Mouse (Mus musculus) monocyte, adult 2 months (primary cell): ENCODE measurements around the gene Fyn.

ENCODE experiments used
- DNase-seq, 2 experiments: peaks; one replicate each; pipeline ENCODE4 v3.0.0; 2022; ENCODE audit warnings: low spot score in 2 of 2, low read depth in 1 of 2

Fyn gene

DNA sequence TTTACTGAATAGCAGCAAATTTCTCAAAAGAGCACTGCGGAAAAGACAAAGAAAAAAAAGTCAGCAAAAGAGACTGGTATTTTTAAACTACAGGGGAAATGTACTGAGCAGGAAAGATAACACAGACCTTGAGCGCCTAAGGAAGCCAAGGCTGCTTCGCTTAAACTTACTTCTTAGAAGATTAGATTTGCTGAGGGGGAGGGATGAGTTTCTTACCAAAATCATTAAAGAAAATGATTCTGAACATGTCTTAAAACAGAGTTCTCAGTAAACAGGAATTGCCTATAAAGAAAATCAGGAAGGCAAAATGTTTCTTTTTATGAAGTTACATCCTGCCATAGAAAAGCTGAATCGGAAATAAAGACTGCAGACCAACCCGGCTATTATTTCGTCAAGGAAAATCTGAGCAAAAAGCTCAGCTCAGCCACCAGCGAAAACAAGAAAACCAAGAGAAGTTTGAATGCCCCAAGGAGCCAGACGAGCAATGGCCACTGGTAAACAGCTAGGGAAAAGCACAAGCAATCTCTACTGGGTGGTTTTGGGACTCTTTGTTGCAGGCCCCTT lies at the start of gene Fyn:
TSS of gene Fyn (plus strand) at position 284 of the 564 bp plus-strand sequence.
- no peak for DNase-seq

DNA sequence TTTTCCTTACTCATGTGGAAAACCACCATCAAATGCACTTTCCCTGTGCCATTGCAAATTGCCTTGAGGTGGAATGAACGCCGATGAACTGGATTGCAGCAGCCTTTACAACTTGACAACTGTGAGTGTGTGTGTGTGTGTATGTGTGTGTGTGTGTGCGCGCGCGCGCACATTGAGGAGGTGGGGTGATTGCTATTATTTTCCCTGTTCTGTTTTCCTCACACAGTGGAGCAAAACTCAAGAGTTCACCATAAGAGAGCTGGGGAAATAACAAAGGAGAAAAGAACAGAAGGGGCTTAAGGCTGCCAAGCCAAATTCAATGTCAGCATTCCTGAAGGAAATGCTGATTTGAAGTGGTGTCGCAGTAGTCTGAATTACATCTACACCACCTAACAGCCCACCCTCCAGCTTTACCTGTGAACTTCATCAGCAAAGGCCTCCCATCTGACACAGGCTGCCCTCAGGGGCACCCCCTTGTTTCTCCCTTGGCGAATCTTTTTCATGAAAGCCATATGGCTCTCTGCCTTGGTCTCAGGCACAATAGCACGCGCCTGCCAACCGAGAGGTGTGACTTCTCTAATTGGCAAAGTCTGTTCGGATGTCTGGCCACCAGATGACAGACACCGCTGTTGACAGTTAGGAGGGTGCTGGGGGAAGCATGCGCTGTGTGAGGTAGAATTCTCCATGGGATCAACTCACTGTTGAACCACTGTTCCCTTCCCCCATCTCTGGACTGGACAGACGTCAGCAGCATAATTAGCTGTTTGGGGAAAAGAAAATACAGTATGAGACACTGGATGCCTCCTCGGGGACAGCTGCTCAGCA lies 47.6 kb upstream of the Fyn start:
- DNase-seq: no peak

DNA sequence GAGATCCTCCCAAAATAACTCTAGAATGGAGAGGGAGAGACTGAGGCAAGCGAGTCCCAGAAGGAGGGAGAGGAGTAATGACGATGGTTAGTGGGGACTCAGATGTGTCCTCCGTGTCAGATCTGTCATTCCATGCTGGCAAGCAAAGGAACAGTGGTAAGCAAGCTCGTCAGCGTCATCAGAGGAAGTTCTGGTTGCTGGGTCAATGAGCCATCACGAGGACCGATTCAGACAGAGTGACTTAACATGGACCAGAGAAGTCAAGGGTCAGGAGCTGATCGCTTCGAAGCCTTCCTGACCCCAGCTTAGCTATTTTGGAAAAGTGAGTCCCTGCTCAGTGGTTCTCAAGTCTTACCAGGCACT lies 47.1 kb upstream of the Fyn start:
- no peak for DNase-seq

DNA sequence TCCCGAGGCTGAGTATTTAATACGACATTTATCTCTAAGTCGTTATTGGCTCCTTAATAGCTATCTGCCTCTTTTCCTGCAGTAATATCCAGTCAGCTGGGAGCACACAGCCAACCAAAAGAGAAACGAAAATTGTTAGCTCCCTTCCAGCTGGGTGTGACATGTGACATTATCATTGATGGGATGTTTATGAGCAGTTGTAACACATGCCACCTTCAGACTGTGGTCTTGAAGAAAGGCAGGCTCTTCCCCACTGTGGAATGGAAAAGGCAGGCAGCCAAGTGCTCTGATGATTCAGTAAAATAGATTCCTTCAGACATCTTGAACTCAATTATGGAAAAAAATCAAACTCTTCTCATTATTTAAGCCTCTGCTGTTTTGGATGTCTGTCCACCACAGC lies 46.5 kb upstream of the Fyn start:
- no peak for DNase-seq

DNA sequence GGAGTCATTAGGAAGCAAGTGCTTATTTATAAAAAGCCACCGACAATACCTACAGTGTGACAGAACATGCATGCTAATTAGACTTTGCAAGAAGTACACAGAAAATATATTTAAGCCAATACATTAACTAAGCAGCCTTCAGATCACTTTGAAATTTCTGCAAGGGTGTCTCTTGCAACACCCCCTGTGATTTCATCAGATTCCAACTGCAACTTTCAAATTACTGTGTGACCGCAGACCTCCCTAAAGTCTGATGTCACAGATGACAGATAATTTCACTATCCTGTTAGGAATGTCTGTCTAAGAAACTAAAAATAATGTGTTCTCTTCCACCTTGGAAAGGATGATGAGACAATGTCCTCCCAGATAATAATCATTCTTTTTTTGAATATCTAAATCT lies 44.4 kb upstream of the Fyn start:
- peak in 1 of 2 experiments; percentile 4 for DNase-seq

DNA sequence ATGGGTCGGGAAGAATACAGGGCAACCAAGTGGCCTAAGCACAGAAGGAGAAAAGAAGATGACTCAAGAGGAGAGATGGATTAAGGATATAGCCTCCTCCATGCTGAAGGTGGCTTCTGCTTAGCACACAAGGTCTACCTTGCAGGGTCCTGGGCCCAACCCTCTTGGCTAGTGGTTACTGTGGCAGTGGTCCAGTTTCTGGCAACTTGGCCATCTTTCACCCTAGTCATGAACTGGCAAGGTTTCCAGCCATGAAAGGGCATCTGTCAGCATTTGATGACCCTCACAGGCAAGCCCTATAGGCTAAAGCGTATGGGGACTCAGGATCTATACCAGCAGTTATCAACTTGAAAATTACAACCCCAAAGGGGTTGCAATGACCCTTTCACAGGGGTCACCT lies 40.0 kb upstream of the Fyn start:
- no peak for DNase-seq

DNA sequence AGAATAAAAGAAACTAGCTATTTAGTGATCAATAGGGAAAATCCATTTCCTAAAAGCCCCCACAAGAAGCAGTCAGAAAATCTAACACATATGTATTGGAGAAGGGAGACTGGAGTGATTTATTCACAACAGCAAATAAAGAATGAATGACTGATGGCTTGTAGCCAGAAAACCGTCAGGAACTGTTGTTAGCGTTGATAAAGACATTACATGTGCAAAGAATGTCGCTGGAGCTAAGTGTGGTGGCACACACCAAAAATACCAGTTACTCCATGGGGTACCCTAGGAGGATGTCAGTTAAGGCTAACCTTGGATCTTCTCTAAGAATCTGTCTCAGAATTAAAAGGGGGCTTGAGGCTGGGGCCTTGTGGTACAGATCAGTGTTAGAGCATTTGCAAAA lies 34.3 kb upstream of the Fyn start:
- no peak for DNase-seq

DNA sequence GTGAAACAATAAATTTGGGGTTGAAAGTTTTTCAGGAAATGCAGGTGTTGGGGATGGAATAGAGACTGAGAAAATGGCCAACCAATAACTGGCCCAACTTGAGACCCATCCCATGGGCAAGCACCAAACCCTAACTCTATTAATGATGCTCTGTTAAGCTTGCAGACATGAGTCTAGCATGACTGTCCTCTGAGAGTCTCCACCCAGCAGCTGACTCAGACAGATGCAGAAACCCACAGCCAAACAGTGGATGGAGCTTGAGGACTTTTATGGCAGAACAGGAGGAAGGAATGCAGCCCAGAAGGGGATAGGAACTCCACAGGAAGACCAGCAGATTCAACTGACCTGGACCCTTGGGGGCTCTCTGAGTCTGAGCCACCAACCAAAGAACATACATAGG lies 32.8 kb upstream of the Fyn start:
- DNase-seq: no peak

DNA sequence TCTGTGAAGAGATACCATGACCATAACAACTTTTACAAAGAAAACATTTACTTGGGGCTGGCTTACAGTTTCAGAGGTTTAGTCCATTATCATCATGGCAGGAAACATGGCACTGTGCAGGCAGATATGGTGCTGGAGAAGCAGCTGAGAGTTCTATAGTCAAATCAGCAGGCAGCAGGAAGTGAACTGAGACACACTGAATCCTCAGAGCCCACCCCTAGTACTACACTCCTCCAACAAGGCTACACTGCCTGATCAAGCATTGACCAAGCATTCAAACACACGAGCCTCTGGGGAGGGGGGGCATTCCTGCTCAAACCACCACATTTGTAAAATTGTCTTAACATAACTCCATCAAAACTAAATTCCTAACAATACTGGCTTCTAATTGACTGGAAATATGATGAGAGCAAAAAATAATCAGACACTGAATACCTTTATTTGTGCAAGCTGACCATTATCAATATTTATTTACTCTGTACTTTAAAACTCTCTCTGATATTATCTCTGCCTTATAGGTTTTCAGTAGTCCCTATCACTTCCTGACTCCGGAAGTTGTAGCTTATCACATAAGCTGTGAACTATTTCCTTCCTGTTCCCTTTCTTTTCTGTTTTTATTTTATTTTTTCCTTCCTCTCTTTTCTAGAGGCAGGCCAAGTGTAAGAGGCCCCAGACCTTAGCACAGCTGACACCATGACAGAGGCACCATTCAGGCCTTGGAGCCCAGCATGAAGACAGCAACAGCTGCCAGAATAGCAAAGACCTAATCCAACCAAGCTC lies 29.3 kb upstream of the Fyn start:
- no peak for DNase-seq

DNA sequence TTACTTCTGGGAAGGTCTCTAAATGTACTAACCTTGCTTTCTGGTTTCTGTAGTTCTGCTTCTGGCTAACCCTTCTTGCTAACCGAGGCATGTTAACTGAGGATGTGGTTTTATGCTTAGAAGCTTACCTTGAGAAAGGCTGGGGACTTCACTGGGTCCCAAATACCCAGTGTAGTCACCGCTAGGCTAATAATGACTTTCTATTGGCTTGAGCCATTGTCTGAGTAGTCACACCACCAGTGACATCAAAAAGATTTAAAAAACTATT lies 28.8 kb upstream of the Fyn start:
- no peak for DNase-seq

DNA sequence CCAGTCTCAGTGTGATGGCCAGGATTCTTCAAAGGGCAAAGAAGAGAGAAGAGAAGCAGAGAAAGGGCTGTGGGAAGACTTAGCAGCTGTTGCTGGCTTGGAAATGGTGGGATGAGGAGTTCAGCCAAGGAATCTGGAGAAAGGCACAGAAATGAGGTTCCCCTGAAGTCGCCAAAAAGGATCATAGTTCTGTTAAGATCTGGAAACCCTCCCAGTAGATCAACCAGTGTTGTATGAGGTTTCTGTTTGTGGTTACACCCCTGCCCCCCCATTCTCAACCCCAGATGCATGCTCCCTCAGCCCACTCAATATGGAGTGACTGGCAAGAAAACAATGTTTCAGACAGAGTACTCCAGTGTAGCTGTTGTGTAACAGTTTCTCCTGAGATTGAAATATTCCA lies 25.1 kb upstream of the Fyn start:
- no peak for DNase-seq

DNA sequence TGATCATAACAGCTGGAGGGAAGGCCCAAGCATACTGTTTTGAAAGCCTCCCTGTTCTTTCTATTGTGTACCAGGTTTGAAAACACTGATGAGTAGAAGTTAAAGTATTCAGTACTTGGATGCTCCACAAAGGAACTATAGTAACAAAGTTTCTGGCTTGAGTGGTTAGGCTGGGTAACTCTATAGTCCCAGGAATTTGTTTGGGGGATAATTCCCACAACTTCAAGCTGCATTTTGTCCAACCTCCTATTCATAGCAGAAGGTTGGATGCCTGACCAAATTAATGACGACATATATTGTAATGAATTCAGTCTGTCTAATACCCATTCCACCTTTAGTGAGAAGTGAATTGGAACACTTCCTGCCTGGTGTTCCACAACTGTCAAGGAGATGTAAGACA lies 22.7 kb upstream of the Fyn start:
- DNase-seq: no peak

DNA sequence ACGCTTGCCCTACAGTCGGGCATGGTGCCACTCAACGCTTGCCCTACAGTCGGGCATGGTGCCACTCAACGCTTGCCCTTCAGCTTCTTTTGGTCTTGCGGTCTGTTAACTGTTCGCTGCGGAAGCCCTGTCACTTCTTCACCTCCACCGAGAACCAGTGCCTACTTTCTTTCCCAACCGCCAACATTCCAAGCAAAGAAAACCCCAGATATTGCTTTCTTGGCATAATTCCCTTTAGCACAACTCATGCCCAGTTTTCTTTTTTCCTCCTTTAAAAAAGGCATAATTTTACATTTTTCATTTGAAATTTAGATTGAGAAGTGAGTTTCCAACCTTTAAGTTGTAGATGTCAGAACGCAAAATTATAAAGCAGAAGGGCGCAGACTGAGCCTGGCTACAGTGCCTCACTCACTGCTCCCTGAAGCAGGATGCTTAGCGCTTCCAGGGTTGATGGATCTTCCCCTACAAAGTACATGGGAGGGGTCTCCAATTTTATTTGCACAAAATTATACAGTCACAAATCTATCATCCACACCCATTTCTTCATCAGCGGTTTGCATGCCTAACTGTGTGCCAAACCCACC lies 18.8 kb upstream of the Fyn start:
- no peak for DNase-seq

DNA sequence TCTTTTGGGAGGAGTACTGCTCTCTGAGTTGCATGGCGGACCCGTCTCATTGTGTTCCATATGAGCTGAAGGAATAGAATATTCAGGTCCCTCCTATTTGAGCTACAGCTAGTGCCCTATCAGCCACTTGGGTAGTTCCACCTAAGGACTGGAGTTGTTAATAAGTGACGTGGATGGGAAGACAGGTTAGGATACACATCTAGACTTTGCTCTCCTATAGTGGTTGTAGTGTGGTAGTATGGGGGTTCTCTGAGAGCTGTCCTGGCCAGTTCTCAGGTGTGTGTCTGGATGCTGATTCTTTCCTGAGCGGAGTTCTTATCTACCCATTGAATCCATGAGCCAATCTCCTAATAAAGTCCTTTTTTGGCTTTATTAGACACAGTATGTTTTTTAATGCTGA lies 4.5 kb upstream of the Fyn start:
- no peak for DNase-seq

DNA sequence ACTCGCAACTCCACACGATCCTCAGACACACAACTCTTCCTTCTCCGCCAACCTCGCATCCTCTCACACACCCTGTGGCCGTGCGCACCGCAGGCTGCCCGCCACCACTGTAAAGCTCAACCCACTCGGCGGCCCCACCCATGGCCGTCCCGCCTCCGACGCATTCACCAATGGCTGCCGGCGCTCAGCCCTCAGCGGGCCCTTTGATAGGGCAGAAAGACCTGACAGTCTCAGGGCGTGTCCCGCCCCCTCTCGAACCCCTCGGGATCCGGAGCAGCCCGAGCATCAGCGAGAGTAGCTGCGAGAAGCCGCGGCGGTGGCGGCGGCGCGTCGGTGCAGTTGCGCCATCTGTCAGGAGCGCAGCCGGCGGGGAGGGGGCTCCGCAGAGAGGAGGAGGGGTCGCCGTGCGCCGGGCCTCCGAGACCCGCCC lies 862 bp downstream of the Fyn start:
- peak; percentile 78 to 83 for DNase-seq

DNA sequence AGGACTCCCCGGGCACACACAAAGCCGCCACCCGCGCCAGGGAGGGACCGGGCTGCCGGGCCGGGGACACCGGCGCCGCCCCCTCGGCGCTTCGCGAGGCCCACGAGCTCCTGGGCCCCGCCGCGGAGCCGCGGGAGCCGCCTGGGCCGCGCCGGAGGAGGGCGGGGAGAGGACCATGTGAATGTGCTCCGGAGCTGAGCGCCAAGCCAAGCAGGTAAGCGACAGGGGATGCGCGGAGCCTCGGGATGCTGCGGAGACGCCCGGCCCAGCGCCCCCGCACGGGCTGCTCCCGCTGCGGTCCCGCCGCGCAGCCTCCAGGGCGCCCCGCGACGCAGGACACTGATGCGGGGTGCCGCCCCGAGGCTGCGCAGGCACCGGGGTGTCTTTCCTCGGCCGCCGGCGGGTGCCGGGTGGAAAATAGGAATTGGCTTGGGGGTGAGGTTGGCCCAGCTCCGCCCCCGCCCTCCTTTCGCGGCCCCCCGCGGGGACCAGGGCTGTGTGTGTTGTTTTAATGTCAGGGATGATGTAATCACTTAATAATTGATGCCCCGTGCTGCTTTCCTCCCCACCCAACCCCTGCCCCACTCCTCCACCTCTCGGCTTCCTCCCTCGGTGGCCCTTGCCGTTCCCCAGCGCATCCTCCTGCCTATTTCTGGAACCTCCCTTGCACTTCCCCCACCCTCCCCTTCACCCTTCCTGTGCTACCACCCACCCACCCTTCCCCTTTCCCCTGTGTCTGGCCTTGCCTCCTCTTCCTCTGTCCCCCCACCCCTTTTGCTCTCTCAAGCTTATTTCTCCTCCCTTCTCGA lies 1.5 kb downstream of the Fyn start:
- DNase-seq: peak in 1 of 2 experiments; percentile 14

DNA sequence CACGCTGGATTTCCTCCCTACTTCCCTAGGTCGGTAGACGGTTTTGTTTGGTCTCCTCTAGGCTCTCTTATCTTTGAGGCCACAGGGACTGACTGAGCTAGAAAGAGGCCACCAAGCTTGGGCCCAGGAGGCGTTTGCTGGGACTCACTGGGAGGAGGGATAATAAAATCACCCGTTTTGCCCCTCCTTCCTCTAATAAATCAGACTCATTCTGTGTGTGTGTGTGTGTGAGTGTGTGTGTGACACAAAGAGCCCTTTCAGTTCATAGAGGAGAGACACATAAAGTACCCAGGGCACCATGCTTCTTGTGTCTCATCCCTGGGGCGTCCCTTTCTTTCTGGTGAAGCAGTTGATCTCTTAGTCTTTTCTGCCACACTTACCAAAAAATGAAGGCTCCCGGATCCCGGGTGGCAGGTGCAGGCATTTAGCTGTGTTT lies 2.1 kb downstream of the Fyn start:
- no peak for DNase-seq

DNA sequence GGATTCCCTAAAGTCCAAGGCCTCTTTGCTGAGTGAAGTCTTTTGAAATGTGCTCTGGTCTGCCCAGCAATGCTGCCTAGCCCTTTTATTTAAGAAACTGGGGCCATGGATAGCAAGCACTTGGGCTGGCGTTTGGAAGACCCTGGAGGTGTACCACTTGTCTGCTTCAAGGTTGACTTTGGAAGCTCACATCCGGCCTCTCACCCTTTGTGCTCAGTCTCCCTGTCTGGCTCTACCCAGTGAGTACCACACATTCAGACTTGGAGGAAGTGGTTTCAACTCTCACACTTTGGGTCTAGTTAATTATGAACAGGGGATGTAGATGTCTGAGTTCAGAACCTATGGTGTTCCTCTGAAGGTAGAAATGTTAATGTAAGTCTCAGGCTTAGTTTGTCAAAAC lies 2.8 kb downstream of the Fyn start:
- no peak for DNase-seq

DNA sequence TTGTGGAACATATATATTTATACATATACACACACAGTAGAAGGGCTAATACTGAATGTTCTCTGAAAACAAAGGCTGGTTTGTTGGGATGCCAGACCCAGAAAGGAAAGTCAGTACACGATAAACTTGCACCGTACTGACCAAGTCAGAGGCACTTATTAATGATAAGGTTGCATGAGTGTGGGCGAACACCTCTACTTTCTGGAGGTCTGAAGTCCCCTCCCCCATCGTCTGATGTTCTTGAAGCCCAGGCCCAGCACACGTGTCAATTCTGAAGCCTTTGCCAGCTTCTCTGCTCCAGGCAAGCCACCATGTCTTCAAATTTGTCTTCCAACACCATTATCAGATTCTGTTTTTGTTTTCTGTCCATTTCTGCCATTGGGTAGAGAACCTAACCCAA lies 3.3 kb downstream of the Fyn start:
- no peak for DNase-seq

DNA sequence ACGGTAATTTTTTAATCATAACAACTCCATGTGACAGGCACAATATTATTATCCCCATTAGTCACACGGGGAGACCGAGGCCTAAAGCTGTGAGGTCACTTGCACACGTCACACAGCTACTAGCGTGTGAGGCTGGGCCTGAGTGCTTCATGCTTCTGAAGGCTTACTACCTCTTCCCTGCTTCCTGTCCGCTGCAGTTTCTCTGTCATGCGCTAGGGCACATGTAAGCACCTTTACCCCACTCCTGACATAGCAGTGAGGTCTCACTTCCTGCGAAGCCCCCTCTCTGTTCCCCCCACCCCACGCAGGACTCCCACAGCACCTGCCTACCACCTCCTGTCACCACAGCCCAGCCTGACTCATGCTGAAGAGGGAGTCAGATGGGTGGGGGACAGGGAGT lies 8.0 kb downstream of the Fyn start:
- DNase-seq: no peak

DNA sequence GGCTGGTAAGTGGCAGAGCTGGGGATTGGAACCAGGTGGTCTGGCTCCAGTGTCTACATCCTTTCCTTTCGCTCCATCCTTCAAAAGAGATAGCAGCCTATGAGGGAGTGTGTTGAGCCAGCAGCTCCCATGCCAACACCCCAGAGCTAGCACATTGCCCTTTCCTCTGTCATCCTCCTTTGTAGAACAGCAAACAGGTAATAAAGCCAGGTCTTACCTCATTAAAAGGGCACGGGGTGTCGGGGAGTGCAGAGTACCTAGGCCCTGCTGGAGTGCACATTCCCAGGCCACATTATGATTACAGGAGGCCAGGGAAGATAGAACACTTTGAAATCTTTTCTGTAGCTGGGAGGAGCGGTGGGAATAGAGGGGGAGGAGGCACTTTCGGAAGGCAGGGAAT lies 8.6 kb downstream of the Fyn start:
- no peak for DNase-seq
